Mouse (Mus musculus) bone marrow, adult 2 months (tissue): ENCODE data around the gene Srgap2.

ENCODE experiments used
- CTCF ChIP-seq: fragments of 200-500 bp; IDR thresholded peaks from 2 replicates; pipeline ENCODE4 v1.5.1; 2011; ENCODE audit warnings: low read length, control low read depth; ENCODE audit not compliant: control insufficient read depth, insufficient read depth
- POLR2A ChIP-seq: fragments of 200-500 bp; IDR thresholded peaks from 2 replicates; pipeline ENCODE4 v1.6.1; 2011; ENCODE audit warnings: low read depth, mild to moderate bottlenecking, control low read depth, low read length, borderline replicate concordance; ENCODE audit not compliant: control insufficient read depth

DNA sequence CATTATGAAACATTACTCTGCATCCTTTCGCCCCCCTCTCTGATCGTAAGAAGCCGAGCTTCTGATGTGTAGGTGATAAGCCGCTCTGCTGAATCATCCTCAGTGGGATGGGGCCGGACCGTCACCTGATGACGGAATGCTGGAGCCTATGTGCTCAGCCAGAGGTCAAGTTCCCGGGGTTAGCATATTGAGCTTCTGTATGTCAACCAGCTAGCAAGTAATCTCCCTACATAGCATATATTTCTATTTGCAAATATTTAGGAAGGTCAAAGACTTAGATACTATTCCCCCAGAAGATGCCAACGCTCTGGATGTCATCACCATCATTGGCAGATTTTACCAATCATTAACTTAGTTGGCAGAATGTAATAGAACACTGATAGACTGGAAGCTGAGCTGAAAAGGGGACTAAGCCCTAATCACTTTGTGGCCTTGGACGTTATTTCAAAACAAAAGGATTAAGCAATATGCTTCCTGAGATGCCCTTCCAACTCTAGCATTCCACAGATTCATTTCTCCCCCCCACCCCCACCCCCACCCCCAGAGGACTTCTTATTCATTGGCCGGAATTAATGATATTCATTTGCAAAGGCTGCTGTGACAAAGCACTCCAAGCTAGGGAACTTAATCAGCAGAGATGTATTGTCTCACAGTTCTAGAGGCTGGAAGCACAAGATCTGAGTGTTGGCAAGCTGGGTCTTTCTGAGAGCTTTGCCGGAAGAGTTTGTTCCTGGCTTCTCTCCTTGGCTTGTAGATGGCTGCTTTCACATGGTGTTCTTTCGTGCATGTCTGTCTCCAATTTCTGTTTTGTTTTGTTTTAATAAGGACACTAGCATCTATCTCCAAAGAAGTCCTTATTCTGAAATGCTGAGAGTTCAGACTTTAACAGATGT is 19.9 kb upstream of the Srgap2 start:
- TF ChIP-seq CTCF (no peak), POLR2A (no peak)
